Comparison of ENCODE assay signal across 13 mouse cellular contexts in genomic region chr10:40630961-40631360, GRCm38 (mm10). TPM values are rescaled to one million over a fixed set of nuclear protein-coding genes. Genes with fewer than 3 reads are reported as not detected.
DNase-seq lines count a peak whose midpoint lies in the region; ATAC-seq and TF ChIP-seq lines count a peak whose summit lies in the region.
"Had no signal": no experiment of that assay in that cellular context is flagged by ENCODE, and none has a peak within 500 bp of the region (broad histone marks: within the 10 kb centered on the region; RNA-seq: fewer than 3 reads in every experiment).

No protein-coding gene starts in this region.

- TF ChIP-seq CTCF in gastrocnemius, adult 2 months (IDR thresholded peaks at IDR 0.05): no peak
- no peak for TF ChIP-seq CTCF in kidney, adult 2 months (conservative IDR thresholded peaks at IDR 0.05; ENCODE audit: insufficient read depth, insufficient read length, low read depth, low read length)

- peak overlapping the region; percentile 96 for H3K27ac ChIP-seq in gastrocnemius, adult 2 months
- peak overlapping the region; percentile 98 for H3K27ac ChIP-seq in kidney, adult 2 months (ENCODE audit: insufficient read depth, low read depth, low read length)
- H3K27ac ChIP-seq in kidney, embryonic 14.5 days (ENCODE audit: low read depth, low read length): no peak overlapping the region
- peak overlapping the region; percentile 95 for H3K27ac ChIP-seq in heart, embryonic 16.5 days (ENCODE audit: low read length)
- H3K27ac ChIP-seq in limb, embryonic 10.5 days: 0 out of 2 replicates have a peak overlapping the region, but pooled peaks have one; percentile 21
- H3K27ac ChIP-seq: forebrain, embryonic 12.5 days; hindbrain, embryonic 14.5 days; midbrain, embryonic 15.5 days had no signal

- no peaks in the 10 kb centered on the region for H3K9me3 ChIP-seq in kidney, embryonic 14.5 days (ENCODE audit: control insufficient read depth, low read length)
- H3K9me3 ChIP-seq in heart, embryonic 16.5 days (replicated peaks; ENCODE audit: control insufficient read depth, low read length): no peaks in the 10 kb centered on the region; the same call in none of the 2 replicates
- H3K9me3 ChIP-seq in limb, embryonic 10.5 days (replicated peaks): no peaks in the 10 kb centered on the region
- H3K9me3 ChIP-seq: midbrain, embryonic 15.5 days had no signal

- no peak for ATAC-seq in kidney, embryonic 14.5 days (ENCODE audit: low FRiP score, low TSS enrichment)
- no peak for ATAC-seq in heart, embryonic 16.5 days (replicated peaks; ENCODE audit: extremely low read depth, insufficient read depth, low FRiP score)
- ATAC-seq in erythroid progenitor cell, adult 5-6 weeks (replicated peaks; ENCODE audit: low FRiP score, poor library complexity, severe bottlenecking): no peak
- ATAC-seq: midbrain, embryonic 15.5 days had no signal

- H3K4me2 ChIP-seq in kidney, embryonic 14.5 days (replicated peaks; ENCODE audit: low read depth, low read length): no peak overlapping the region
- H3K4me2 ChIP-seq in heart, embryonic 16.5 days (ENCODE audit: low read depth, low read length): peak overlapping the region; percentile 55
- H3K4me2 ChIP-seq: forebrain, embryonic 12.5 days; hindbrain, embryonic 14.5 days; midbrain, embryonic 15.5 days had no signal

- TF ChIP-seq POLR2A in kidney, adult 2 months (IDR thresholded peaks at IDR 0.05; ENCODE audit: low read depth, low read length): no peak

- WGBS in kidney, adult 2 months: 27% methylated on average over 9 of the region's 9 CpGs
- WGBS in kidney, embryonic 14.5 days: 48% methylated on average over 9 of the region's 9 CpGs
- 65% methylated on average over 9 of the region's 9 CpGs for WGBS in heart, embryonic 16.5 days
- WGBS in limb, embryonic 10.5 days: 82% methylated on average over 9 of the region's 9 CpGs

- H3K36me3 ChIP-seq in kidney, adult 2 months (ENCODE audit: control insufficient read depth, insufficient read depth, low read length): no peaks in the 10 kb centered on the region
- H3K36me3 ChIP-seq in kidney, embryonic 14.5 days (ENCODE audit: control insufficient read depth, insufficient read depth, low read length): no peaks in the 10 kb centered on the region
- no peaks in the 10 kb centered on the region for H3K36me3 ChIP-seq in heart, embryonic 16.5 days (ENCODE audit: control insufficient read depth, insufficient read depth)
- no peaks in the 10 kb centered on the region for H3K36me3 ChIP-seq in limb, embryonic 10.5 days
- H3K36me3 ChIP-seq: forebrain, embryonic 12.5 days; midbrain, embryonic 15.5 days had no signal

- no peak overlapping the region for H3K9ac ChIP-seq in kidney, embryonic 14.5 days (ENCODE audit: low read depth, low read length)
- H3K9ac ChIP-seq in heart, embryonic 16.5 days (ENCODE audit: low read length): peak overlapping the region; percentile 60
- H3K9ac ChIP-seq: forebrain, embryonic 12.5 days; hindbrain, embryonic 14.5 days; lung, embryonic 14.5 days; midbrain, embryonic 15.5 days had no signal

- H3K4me1 ChIP-seq in kidney, adult 2 months (ENCODE audit: control insufficient read depth, insufficient read depth, low read length): peaks cover 8% of the 10 kb centered on the region; the same call in 1 of the 2 replicates
- no peaks in the 10 kb centered on the region for H3K4me1 ChIP-seq in kidney, embryonic 14.5 days (ENCODE audit: control insufficient read depth, insufficient read depth, low read length)
- H3K4me1 ChIP-seq in heart, embryonic 16.5 days (ENCODE audit: control insufficient read depth, insufficient read depth, low read length): 0 out of 2 replicates have a peak, but pooled peaks cover 2% of the 10 kb centered on the region
- peaks cover 13% of the 10 kb centered on the region for H3K4me1 ChIP-seq in limb, embryonic 10.5 days
- H3K4me1 ChIP-seq: midbrain, embryonic 15.5 days had no signal

- H3K27me3 ChIP-seq in kidney, adult 2 months (replicated peaks; ENCODE audit: control insufficient read depth, insufficient read depth, low read length): no peaks in the 10 kb centered on the region
- no peaks in the 10 kb centered on the region for H3K27me3 ChIP-seq in kidney, embryonic 14.5 days (ENCODE audit: control insufficient read depth, insufficient read depth, low read length)
- H3K27me3 ChIP-seq in heart, embryonic 16.5 days (ENCODE audit: control insufficient read depth, insufficient read depth, low read length): no peaks in the 10 kb centered on the region
- H3K27me3 ChIP-seq in limb, embryonic 10.5 days (ENCODE audit: low read depth, poor library complexity, severe bottlenecking): no peaks in the 10 kb centered on the region
- H3K27me3 ChIP-seq: forebrain, embryonic 12.5 days; midbrain, embryonic 15.5 days had no signal

- DNase-seq in gastrocnemius, adult 2 months: peak; percentile 57
- no peak for DNase-seq in gastrocnemius, postnatal 25 days
- DNase-seq in kidney, adult 2 months: peak; percentile 86
- DNase-seq in limb, embryonic 10.5 days (ENCODE audit: low spot score): no peak
- DNase-seq: right cerebral cortex, postnatal 25 days; thymus, adult 18-20 months had no signal

- H3K4me3 ChIP-seq in gastrocnemius, adult 2 months: peak overlapping the region; percentile 67
- H3K4me3 ChIP-seq in kidney, adult 2 months (ENCODE audit: insufficient read depth, low read depth, low read length): peak overlapping the region; percentile 66
- no peak overlapping the region for H3K4me3 ChIP-seq in kidney, embryonic 14.5 days (ENCODE audit: low read length)
- peak overlapping the region; percentile 46 for H3K4me3 ChIP-seq in heart, embryonic 16.5 days (ENCODE audit: low read length)
- no peak overlapping the region for H3K4me3 ChIP-seq in limb, embryonic 10.5 days
- H3K4me3 ChIP-seq: forebrain, embryonic 12.5 days; midbrain, embryonic 15.5 days had no signal

- intact Hi-C loops in gastrocnemius, adult 2 months (cut with DNase I): no loop called here

RNA-seq across cellular contexts. Expression of gene Ddo, which starts 1.1 kb away (rescaled TPM):
- 10 to 100 TPM; 21.5 to 36.9 TPM for total RNA-seq in gastrocnemius, adult 2 months (2021)
- total RNA-seq in gastrocnemius, postnatal 25 days (2021): 10 to 100 TPM; 24.1 to 25.4 TPM
- polyA plus RNA-seq in kidney, adult 2 months (2012; rRNA removed): 51.6 and 54.3 TPM in 2 replicates
- 0.14 and 0.20 TPM in 2 replicates for polyA plus RNA-seq in kidney, embryonic 14.5 days (2014; fragmentation: Nextera tagmentation; extraction: Ambion mirVana)
- 25.0 and 27.3 TPM in 2 replicates for polyA plus RNA-seq in heart, embryonic 16.5 days (2015; fragmentation: Nextera tagmentation; extraction: Ambion mirVana)
- polyA plus RNA-seq in limb, embryonic 10.5 days (2016; fragmentation: Nextera tagmentation; extraction: Ambion mirVana): 0.08 and 0.34 TPM in 2 replicates
- not detected in 2 replicates for total RNA-seq in erythroid progenitor cell, adult 5-6 weeks (2015; ENCODE audit: low replicate concordance)
- total RNA-seq in erythroid progenitor cell, adult 5-6 weeks (2017; ENCODE audit: low replicate concordance): not detected in 2 replicates

RNA-seq across cellular contexts. Expression of gene Mettl24, which starts 52.1 kb away (rescaled TPM):
- total RNA-seq in gastrocnemius, adult 2 months (2021): under 1 TPM; 0.31 to 0.86 TPM
- under 1 TPM; 0.46 to 0.86 TPM for total RNA-seq in gastrocnemius, postnatal 25 days (2021)
- polyA plus RNA-seq in kidney, adult 2 months (2012; rRNA removed): 1.6 and 2.1 TPM in 2 replicates
- polyA plus RNA-seq in kidney, embryonic 14.5 days (2014; fragmentation: Nextera tagmentation; extraction: Ambion mirVana): 2.7 and 2.8 TPM in 2 replicates
- 2.1 and 2.5 TPM in 2 replicates for polyA plus RNA-seq in heart, embryonic 16.5 days (2015; fragmentation: Nextera tagmentation; extraction: Ambion mirVana)
- polyA plus RNA-seq in limb, embryonic 10.5 days (2016; fragmentation: Nextera tagmentation; extraction: Ambion mirVana): 1.6 and 1.8 TPM in 2 replicates
- not detected in 2 replicates for total RNA-seq in erythroid progenitor cell, adult 5-6 weeks (2015; ENCODE audit: low replicate concordance)
- total RNA-seq in erythroid progenitor cell, adult 5-6 weeks (2017; ENCODE audit: low replicate concordance): not detected in 2 replicates

Comparison
In these comparisons a context has a peak if more than half of its experiments do, and no peak if none do; other contexts are left out.
1. DNase-seq: peak in gastrocnemius, adult 2 months (single experiment) and kidney, adult 2 months (single experiment); none in gastrocnemius, postnatal 25 days (single experiment) and limb, embryonic 10.5 days (single experiment).
2. H3K4me3 ChIP-seq: peak in gastrocnemius, adult 2 months (single experiment), kidney, adult 2 months (single experiment) and heart, embryonic 16.5 days (single experiment); none in kidney, embryonic 14.5 days (single experiment) and limb, embryonic 10.5 days (single experiment).
3. RNA of gene Ddo, which starts 1.1 kb away (polyA plus RNA-seq): 51.6 to 54.3 TPM in kidney, adult 2 months and 25.0 to 27.3 TPM in heart, embryonic 16.5 days; 0.08 to 0.34 TPM in limb, embryonic 10.5 days and 0.14 to 0.20 TPM in kidney, embryonic 14.5 days; every median in the first group is over 10 times any median in the second.